Mouse (Mus musculus): Measurements from ENCODE around the gene H2-T24.
A peak's percentile ranks its signal among the peaks of the same experiment; 100 is the strongest.
"Not testable (repeated sequence)": the region's sequence is repeated elsewhere in the genome, so short reads cannot be mapped to it uniquely, and the experiment has no call there.

Gene H2-T24

GRCm38 (mm10) chr17:36020191-36021073 is at the start of gene H2-T24:
H2-T24 (minus strand) TSS chr17:36020560.
- DNase-seq (ENCODE audit: low spot score in 2 of 2), result peak in 1 of 2 experiments; percentile 58

- DNase-seq (ENCODE audit: low spot score in 2 of 2), result peak; percentile 66 to 90
Measured at GRCm38 (mm10) chr17:36060829-36061228, 40.5 kb upstream of the H2-T24 start.

GRCm38 (mm10) chr17:36058362-36058761 is 38.0 kb upstream of the H2-T24 start, which contains the start of gene Gm11127:
Gm11127 (minus strand) TSS chr17:36058371.
- DNase-seq (ENCODE audit: low spot score in 2 of 2), result not testable (repeated sequence)

- DNase-seq (ENCODE audit: low spot score in 2 of 2), result not testable (repeated sequence)
Measured at GRCm38 (mm10) chr17:36057927-36058326, 37.6 kb upstream of the H2-T24 start.

- no peak for DNase-seq (ENCODE audit: low spot score in 2 of 2)
Measured at GRCm38 (mm10) chr17:36043286-36043685, 22.9 kb upstream of the H2-T24 start.

- DNase-seq (ENCODE audit: low spot score in 2 of 2), result peak in 1 of 2 experiments; percentile 56
Measured at GRCm38 (mm10) chr17:36042610-36043169, 22.3 kb upstream of the H2-T24 start, which contains the start of the genes H2-T22 and Gm6034. H2-T22 (minus strand) TSS chr17:36042747. Gm6034 (plus strand) TSS chr17:36042961.

- not testable (repeated sequence) for DNase-seq (ENCODE audit: low spot score in 2 of 2)
Measured at GRCm38 (mm10) chr17:36042055-36042454, 21.7 kb upstream of the H2-T24 start.

- DNase-seq (ENCODE audit: low spot score in 2 of 2), result not testable (repeated sequence)
Measured at GRCm38 (mm10) chr17:36040604-36041003, 20.2 kb upstream of the H2-T24 start.

- peak in 1 of 2 experiments; percentile 15 for DNase-seq (ENCODE audit: low spot score in 2 of 2)
Measured at GRCm38 (mm10) chr17:36036126-36036525, 15.8 kb upstream of the H2-T24 start.

GRCm38 (mm10) chr17:36035010-36035638 is 14.8 kb upstream of the H2-T24 start:
- DNase-seq (ENCODE audit: low spot score in 2 of 2), result peak in 1 of 2 experiments; percentile 35

GRCm38 (mm10) chr17:36034524-36034923 is 14.2 kb upstream of the H2-T24 start:
- DNase-seq (ENCODE audit: low spot score in 2 of 2), result not testable (repeated sequence)

GRCm38 (mm10) chr17:36032351-36032875 is 12.1 kb upstream of the H2-T24 start, which contains the start of gene H2-T23:
H2-T23 (minus strand) TSS chr17:36032855.
- DNase-seq (ENCODE audit: low spot score in 2 of 2), result peak in 1 of 2 experiments; percentile 37

GRCm38 (mm10) chr17:36031583-36032331 is 11.4 kb upstream of the H2-T24 start:
- DNase-seq (ENCODE audit: low spot score in 2 of 2), result peak in 1 of 2 experiments; percentile 21

- peak in 1 of 2 experiments; percentile 16 for DNase-seq (ENCODE audit: low spot score in 2 of 2)
Measured at GRCm38 (mm10) chr17:36030703-36031582, 10.6 kb upstream of the H2-T24 start.

- DNase-seq (ENCODE audit: low spot score in 2 of 2), result not testable (repeated sequence)
Measured at GRCm38 (mm10) chr17:36030046-36030702, 9.8 kb upstream of the H2-T24 start.

- no peak for DNase-seq (ENCODE audit: low spot score in 2 of 2)
Measured at GRCm38 (mm10) chr17:36028879-36029619, 8.7 kb upstream of the H2-T24 start.

GRCm38 (mm10) chr17:36027663-36028062 is 7.3 kb upstream of the H2-T24 start:
- no peak for DNase-seq (ENCODE audit: low spot score in 2 of 2)

- no peak for DNase-seq (ENCODE audit: low spot score in 2 of 2)
Measured at GRCm38 (mm10) chr17:36025901-36026300, 5.5 kb upstream of the H2-T24 start.

GRCm38 (mm10) chr17:36025197-36025596 is 4.8 kb upstream of the H2-T24 start:
- DNase-seq (ENCODE audit: low spot score in 2 of 2), result no peak
